Mouse (Mus musculus) left cerebral cortex, adult 18-20 months (tissue): Measurements from ENCODE around the gene E2f1. TPM values are rescaled to one million over a fixed set of nuclear protein-coding genes. Genes with fewer than 3 reads are reported as not detected.

ENCODE experiments used
- total RNA-seq, 2 experiments: library from RNA; stranded (reverse); gene quantifications; 2 replicates each; pipeline ENCODE4 v1.2.3; 2021

The E2f1 gene
- total RNA-seq, 2 experiments from 2014 or later = 10.2 to 10.5 TPM

Other genes with a start within 250 kb of the E2f1 start
- gene Cdk5rap1, start 196.9 kb downstream of the E2f1 start, total RNA-seq = 10 to 100 TPM; 13.7 to 17.8 TPM
- gene Snta1, start 161.8 kb downstream of the E2f1 start, total RNA-seq = 10 to 100 TPM; 34.4 to 36.6 TPM
- gene Cbfa2t2, start 133.4 kb downstream of the E2f1 start, total RNA-seq = 10 to 100 TPM; 46.1 to 57.0 TPM
- gene 1700003F12Rik, start 22.8 kb downstream of the E2f1 start, total RNA-seq = under 1 TPM; 0.68 to 0.74 TPM
- gene Actl10, start 18.1 kb downstream of the E2f1 start, total RNA-seq = not detected
- gene Necab3, start 11.0 kb downstream of the E2f1 start, total RNA-seq = 10 to 100 TPM; 69.4 to 81.9 TPM
- gene Pxmp4, start 33.8 kb upstream of the E2f1 start, total RNA-seq = 10 to 100 TPM in 1 of 2 experiments, 1 to 10 TPM in 1; 9.5 to 12.3 TPM
- 10 to 100 TPM; 11.0 to 11.4 TPM for gene Zfp341, start 43.4 kb upstream of the E2f1 start, total RNA-seq
- gene 4930519P11Rik, start 43.5 kb upstream of the E2f1 start, total RNA-seq = not detected
- gene Chmp4b, start 81.8 kb upstream of the E2f1 start, total RNA-seq = 100 to 1,000 TPM; 222 to 229 TPM
- not detected for gene Gm14214, start 200.1 kb upstream of the E2f1 start, total RNA-seq
- gene Raly, start 221.2 kb upstream of the E2f1 start, total RNA-seq = 100 to 1,000 TPM; 104 to 109 TPM
- gene a, start 221.5 kb upstream of the E2f1 start, total RNA-seq = not detected